Mouse (Mus musculus) MEL (cell line): ENCODE results near the gene 4930438A08Rik. TPM values are rescaled to one million over a fixed set of nuclear protein-coding genes. Genes with fewer than 3 reads are reported as not detected.

Source experiments
- DNase-seq: peaks from one replicate; pipeline ENCODE4 v3.0.0; 2011; ENCODE audit warnings: low read depth, low spot score
- H3K27ac ChIP-seq: 2 replicates; pipeline ENCODE4 v1.5.1; 2012; ENCODE audit warnings: low read depth, mild to moderate bottlenecking, control low read depth, low read length, moderate library complexity; ENCODE audit not compliant: control insufficient read depth
- H3K27me3 ChIP-seq, 2 experiments: fragments of 150-350 bp in 1 of 2; sonication (generic) in 1 of 2; 2 replicates each; pipeline ENCODE4 v1.6.1; 2012; ENCODE audit warnings: low read length in 2 of 2, mild to moderate bottlenecking in 2 of 2, improper control_type of control experiment in 1 of 2, moderate library complexity in 1 of 2; ENCODE audit not compliant: insufficient read depth in 2 of 2, control insufficient read depth in 1 of 2
- H3K36me3 ChIP-seq, 2 experiments: 2 replicates each; pipeline ENCODE4 v1.6.1; 2012 to 2014; ENCODE audit warnings: low read length in 2 of 2, improper control_type of control experiment in 1 of 2, inconsistent platforms in 1 of 2, mild to moderate bottlenecking in 1 of 2; ENCODE audit not compliant: insufficient read depth in 2 of 2, control insufficient read depth in 1 of 2
- H3K4me1 ChIP-seq, 2 experiments: fragments of 150-350 bp in 1 of 2; sonication (generic) in 1 of 2; 2 replicates each; pipeline ENCODE4 v1.6.1; 2012; ENCODE audit warnings: low read length in 2 of 2, improper control_type of control experiment in 1 of 2, mild to moderate bottlenecking in 1 of 2; ENCODE audit not compliant: insufficient read depth in 2 of 2, control insufficient read depth in 1 of 2
- H3K4me3 ChIP-seq, 2 experiments: fragments of 150-350 bp in 1 of 2; sonication (generic) in 1 of 2; 2 replicates each; pipeline ENCODE4 v1.5.1; 2012; ENCODE audit warnings: low read depth in 2 of 2, low read length in 2 of 2, mild to moderate bottlenecking in 2 of 2, moderate library complexity in 2 of 2, control low read depth in 1 of 2, improper control_type of control experiment in 1 of 2; ENCODE audit not compliant: control insufficient read depth in 1 of 2, insufficient read depth in 1 of 2
- H3K79me2 ChIP-seq: 2 replicates; pipeline ENCODE4 v1.6.1; 2012; ENCODE audit warnings: mild to moderate bottlenecking, low read length, moderate library complexity; ENCODE audit not compliant: control insufficient read depth, poor library complexity, insufficient read depth
- H3K9ac ChIP-seq: 2 replicates; pipeline ENCODE4 v1.6.1; 2012; ENCODE audit warnings: low read depth, mild to moderate bottlenecking, control low read depth, low read length, moderate library complexity; ENCODE audit not compliant: control insufficient read depth, poor library complexity, severe bottlenecking
- H3K9me3 ChIP-seq: fragments of 150-350 bp; sonication (generic); replicated peaks from 2 replicates; pipeline ENCODE4 v1.6.1; 2012; ENCODE audit warnings: mild to moderate bottlenecking, low read length, improper control_type of control experiment, moderate library complexity; ENCODE audit not compliant: insufficient read depth
- BHLHE40 ChIP-seq: IDR thresholded peaks from 2 replicates; pipeline ENCODE4 v1.6.1; 2012; ENCODE audit warnings: low read depth, mild to moderate bottlenecking, inconsistent platforms, low read length, improper control_type of control experiment, borderline replicate concordance
- CHD1 ChIP-seq: IDR thresholded peaks from 2 replicates; pipeline ENCODE4 v1.6.1; 2012; ENCODE audit warnings: low read depth, mild to moderate bottlenecking, inconsistent platforms, low read length, improper control_type of control experiment
- CHD2 ChIP-seq: IDR thresholded peaks from 2 replicates; pipeline ENCODE4 v1.6.1; 2011; ENCODE audit warnings: low read length, improper control_type of control experiment
- CTCF ChIP-seq, 3 experiments: IDR thresholded peaks in 2 of 3; conservative IDR thresholded peaks in 1 of 3; 2 replicates each; pipeline ENCODE4 v1.5.1; 2011 to 2012; ENCODE audit warnings: low read length in 3 of 3, low read depth in 2 of 3, mild to moderate bottlenecking in 2 of 3, improper control_type of control experiment in 1 of 3, inconsistent platforms in 1 of 3, mixed read lengths in 1 of 3, moderate library complexity in 1 of 3; ENCODE audit not compliant: control insufficient read depth in 1 of 3, insufficient read depth in 1 of 3, poor library complexity in 1 of 3, severe bottlenecking in 1 of 3
- ELF1 ChIP-seq: IDR thresholded peaks from 2 replicates; pipeline ENCODE4 v1.6.1; 2014; ENCODE audit warnings: low read depth, mild to moderate bottlenecking, inconsistent platforms, low read length, improper control_type of control experiment, moderate library complexity
- ETS1 ChIP-seq: IDR thresholded peaks from 2 replicates; pipeline ENCODE4 v1.6.1; 2012; ENCODE audit warnings: low read depth, mild to moderate bottlenecking, inconsistent platforms, low read length, improper control_type of control experiment, moderate library complexity
- HCFC1 ChIP-seq: IDR thresholded peaks from 2 replicates; pipeline ENCODE4 v1.6.1; 2012; ENCODE audit warnings: low read depth, mild to moderate bottlenecking, inconsistent platforms, low read length, improper control_type of control experiment, moderate library complexity
- JUND ChIP-seq: IDR thresholded peaks from 2 replicates; pipeline ENCODE4 v1.6.1; 2011; ENCODE audit warnings: low read depth, mild to moderate bottlenecking, improper control_type of control experiment, low read length
- MYB ChIP-seq: IDR thresholded peaks from 2 replicates; pipeline ENCODE4 v1.6.1; 2011; ENCODE audit warnings: mild to moderate bottlenecking, low read depth, low read length, improper control_type of control experiment
- NELFE ChIP-seq: IDR thresholded peaks from 2 replicates; pipeline ENCODE4 v1.6.1; 2011; ENCODE audit warnings: low read depth, low read length, improper control_type of control experiment
- RAD21 ChIP-seq: IDR thresholded peaks from 2 replicates; pipeline ENCODE4 v1.6.1; 2011; ENCODE audit warnings: mild to moderate bottlenecking, low read depth, low read length, improper control_type of control experiment
- SIN3A ChIP-seq: IDR thresholded peaks from 2 replicates; pipeline ENCODE4 v1.6.1; 2012; ENCODE audit warnings: low read length, improper control_type of control experiment, inconsistent platforms
- TAL1 ChIP-seq: IDR thresholded peaks from 2 replicates; pipeline ENCODE4 v1.6.1; 2012; ENCODE audit warnings: mild to moderate bottlenecking, inconsistent platforms, low read length, moderate library complexity, mixed read lengths
- UBTF ChIP-seq: IDR thresholded peaks from 2 replicates; pipeline ENCODE4 v1.6.1; 2012; ENCODE audit warnings: low read depth, mild to moderate bottlenecking, inconsistent platforms, low read length, improper control_type of control experiment, moderate library complexity, borderline replicate concordance; ENCODE audit not compliant: insufficient read depth
- USF2 ChIP-seq, 2 experiments: IDR thresholded peaks; 2 replicates each; pipeline ENCODE4 v1.6.1; 2011 to 2012; ENCODE audit warnings: improper control_type of control experiment in 2 of 2, low read length in 2 of 2, borderline replicate concordance in 1 of 2, inconsistent platforms in 1 of 2, low read depth in 1 of 2, mild to moderate bottlenecking in 1 of 2; ENCODE audit not compliant: insufficient read depth in 1 of 2
- ZC3H11A ChIP-seq: IDR thresholded peaks from 2 replicates; pipeline ENCODE4 v1.6.1; 2012; ENCODE audit warnings: low read depth, mild to moderate bottlenecking, inconsistent platforms, low read length, improper control_type of control experiment
- ZNF384 ChIP-seq: IDR thresholded peaks from 2 replicates; pipeline ENCODE4 v1.6.1; 2012; ENCODE audit warnings: low read depth, mild to moderate bottlenecking, inconsistent platforms, low read length, improper control_type of control experiment
- polyA plus RNA-seq, 2 experiments: library from polyadenylated mRNA; stranded (reverse) in 1 of 2; unstranded in 1 of 2; fragments of >175 nt in 1 of 2; fragments of >200 nt in 1 of 2; gene quantifications; 2 replicates each; pipeline versions ENCODE4 v1.2.1 to v1.2.4; 2012; ENCODE audit warnings: low replicate concordance in 2 of 2, low read depth in 1 of 2; ENCODE audit not compliant: insufficient read length in 2 of 2, insufficient read depth in 1 of 2, missing spikeins in 1 of 2
- total RNA-seq: library from RNA; depleted of rRNA; stranded (reverse); fragments of 300-350 nt; gene quantifications from 2 replicates; pipeline ENCODE4 v1.2.3, GENCODE M21; 2012

The 4930438A08Rik gene
- total and polyA plus RNA-seq, 3 experiments: not detected

DNA sequence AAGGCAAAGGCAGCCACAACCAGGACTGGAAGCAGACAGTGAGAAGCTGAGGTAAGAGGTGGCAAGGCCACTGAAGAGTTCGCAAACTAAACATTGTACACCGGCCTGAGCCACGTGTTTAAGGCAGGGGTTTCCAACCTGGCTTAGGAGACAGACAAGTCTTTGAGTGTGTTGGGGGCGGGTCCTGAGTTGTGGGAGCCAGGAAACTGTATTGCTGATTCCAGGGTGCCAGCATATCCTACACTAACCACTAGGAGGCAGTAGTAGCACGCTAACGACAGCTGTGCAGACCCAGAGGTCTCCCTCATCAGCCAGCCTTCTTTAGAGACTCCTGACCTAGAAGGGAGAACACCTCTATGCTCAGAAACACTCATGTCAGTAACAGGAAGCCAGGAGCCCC is 39.4 kb upstream of the 4930438A08Rik start (continued):
- TF ChIP-seq CTCF (IDR thresholded peaks at IDR 0.05 in 2 of 3, conservative IDR thresholded peaks at IDR 0.05 in 1 of 3; ENCODE audit: control insufficient read depth in 1 of 3, insufficient read depth in 1 of 3, low read depth in 2 of 3, low read length in 3 of 3, poor library complexity in 1 of 3, severe bottlenecking in 1 of 3) (peak; percentile 83 to 90 (median 86)), UBTF (no peak), TAL1 (no peak), ZC3H11A (peak; percentile 82), SIN3A (peak; percentile 43; the same call in 1 of the 2 replicates)

DNA sequence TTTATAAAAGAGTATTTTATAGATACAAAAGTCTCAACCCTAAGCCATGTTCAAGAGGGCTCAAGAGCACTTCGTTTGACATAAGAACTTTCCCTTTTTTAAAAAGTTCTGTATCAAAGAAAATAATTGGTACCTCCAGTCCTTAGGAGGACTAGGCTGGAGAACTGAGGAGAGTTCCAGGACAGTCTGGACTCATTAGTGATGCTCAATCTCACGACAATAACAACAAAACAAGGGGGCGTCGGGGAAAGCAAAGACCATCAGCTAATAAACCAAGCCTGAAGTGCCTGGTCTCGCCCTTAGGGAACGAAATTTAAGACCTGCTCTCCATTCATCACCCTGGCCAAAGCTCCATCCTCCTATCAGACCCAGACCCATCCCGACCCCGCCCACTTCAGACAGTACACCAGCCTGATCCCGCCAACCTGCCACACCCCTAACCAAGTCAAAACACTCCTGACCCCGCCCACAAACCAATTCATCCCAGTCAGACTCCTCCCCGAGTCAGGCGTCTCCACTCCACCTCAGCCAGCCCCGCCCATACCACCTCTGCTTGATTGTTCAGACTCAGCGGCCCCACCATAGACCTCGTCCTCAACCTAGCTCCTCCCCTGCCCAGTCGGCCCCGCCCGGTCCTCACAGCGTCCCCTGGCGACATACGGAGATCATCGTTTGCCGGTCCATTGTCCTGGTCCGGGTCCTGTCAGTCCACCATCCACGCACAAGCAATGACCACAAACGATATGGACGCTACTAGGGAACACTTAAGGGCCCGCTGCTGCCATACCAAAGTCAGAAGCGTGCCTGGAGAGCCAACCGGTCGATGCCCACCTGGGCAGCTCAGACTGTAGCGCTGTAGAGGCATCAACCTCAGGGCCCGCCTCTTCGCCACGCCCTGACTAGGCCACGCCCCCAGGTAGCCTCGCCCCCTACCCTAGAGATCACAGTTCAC is 35.5 kb upstream of the 4930438A08Rik start:
- H3K27me3 ChIP-seq: peaks cover 15 to 23% of the 10 kb centered on the region in 2 experiments
- no peak overlapping the region for H3K4me3 ChIP-seq
- H3K9ac ChIP-seq: no peak overlapping the region

DNA sequence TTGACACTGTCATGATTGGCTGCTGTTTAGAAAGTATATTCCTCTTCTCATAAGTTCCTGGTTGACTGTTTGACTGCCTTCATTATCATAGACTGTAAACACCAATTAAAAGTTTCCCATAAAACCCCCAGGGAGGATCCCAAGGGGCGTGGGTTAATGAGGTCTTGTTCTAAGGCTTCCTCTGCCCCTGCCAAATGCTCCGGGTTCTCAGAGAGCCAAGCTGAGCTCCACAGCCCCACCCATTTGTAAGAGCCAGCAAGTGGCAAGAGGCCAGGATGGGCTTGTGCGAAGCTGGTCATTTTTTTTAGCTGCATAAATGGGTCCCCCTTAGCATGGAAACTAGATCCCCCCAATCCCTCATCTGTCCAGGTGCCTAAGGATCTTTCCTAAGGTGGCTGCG is 27.3 kb upstream of the 4930438A08Rik start:
- no peak overlapping the region for H3K4me3 ChIP-seq
- H3K79me2 ChIP-seq: no peaks in the 10 kb centered on the region
- no peak for TF ChIP-seq CHD1
- TF ChIP-seq NELFE: no peak
- TF ChIP-seq CHD2: no peak
- no peak for TF ChIP-seq CTCF (IDR thresholded peaks at IDR 0.05 in 2 of 3, conservative IDR thresholded peaks at IDR 0.05 in 1 of 3; ENCODE audit: control insufficient read depth in 1 of 3, insufficient read depth in 1 of 3, low read depth in 2 of 3, low read length in 3 of 3, poor library complexity in 1 of 3, severe bottlenecking in 1 of 3)
- TF ChIP-seq UBTF: no peak
- TF ChIP-seq JUND: no peak
- TF ChIP-seq SIN3A: no peak
- no peak for TF ChIP-seq BHLHE40
- no peak for TF ChIP-seq MYB
- no peak for TF ChIP-seq ELF1
- no peak for TF ChIP-seq ETS1
- DNase-seq: no peak
- H3K27me3 ChIP-seq: peaks cover 24 to 25% of the 10 kb centered on the region in 2 experiments
- H3K9me3 ChIP-seq: no peaks in the 10 kb centered on the region
- H3K27ac ChIP-seq: no peak overlapping the region
- H3K9ac ChIP-seq: no peak overlapping the region
- H3K36me3 ChIP-seq: no peaks in the 10 kb centered on the region
- no peaks in the 10 kb centered on the region for H3K4me1 ChIP-seq

More for the DNA sequence above, 35.5 kb upstream of the 4930438A08Rik start:
- Histone ChIP-seq H3K79me2 (no peaks in the 10 kb centered on the region), H3K27ac (no peak overlapping the region), H3K36me3 (no peaks in the 10 kb centered on the region), H3K9me3 (no peaks in the 10 kb centered on the region)
- no peak for DNase-seq
- TF ChIP-seq HCFC1: no peak
- no peak for TF ChIP-seq RAD21
- no peak for TF ChIP-seq SIN3A
- no peak for TF ChIP-seq ZNF384
- TF ChIP-seq USF2 (IDR thresholded peaks at IDR 0.05; ENCODE audit: borderline replicate concordance in 1 of 2, insufficient read depth in 1 of 2, low read depth in 1 of 2, low read length in 2 of 2): no peak
- TF ChIP-seq, all 39 proteins: peak for 0
- no peaks in the 10 kb centered on the region for H3K4me1 ChIP-seq
